Mouse (Mus musculus): Measurements from ENCODE around the gene Gm21830.
"Not testable (repeated sequence)": the region's sequence is repeated elsewhere in the genome, so short reads cannot be mapped to it uniquely, and the experiment has no call there.

Gene Gm21830

DNA sequence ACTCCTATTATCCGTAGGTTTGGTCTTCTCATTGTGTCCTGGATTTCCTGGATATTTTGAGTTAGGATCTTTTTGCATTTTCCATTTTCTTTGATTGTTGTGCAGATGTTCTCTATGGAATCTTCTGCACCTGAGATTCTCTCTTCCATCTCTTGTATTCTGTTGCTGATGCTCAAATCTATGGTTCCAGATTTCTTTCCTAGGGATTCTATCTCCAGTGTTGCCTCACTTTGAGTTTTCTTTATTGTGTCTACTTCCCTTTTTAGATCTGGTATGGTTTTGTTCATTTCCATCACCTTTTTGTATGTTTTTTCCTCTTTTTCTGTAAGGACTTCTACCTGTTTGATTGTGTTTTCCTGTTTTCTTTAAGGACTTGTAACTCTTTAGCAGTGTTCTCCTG lies at the start of gene Gm21830:
Gene Gm21830 (plus strand): TSS at position 301 of the 400 bp plus-strand sequence.
- DNase-seq: not testable (repeated sequence)

DNA sequence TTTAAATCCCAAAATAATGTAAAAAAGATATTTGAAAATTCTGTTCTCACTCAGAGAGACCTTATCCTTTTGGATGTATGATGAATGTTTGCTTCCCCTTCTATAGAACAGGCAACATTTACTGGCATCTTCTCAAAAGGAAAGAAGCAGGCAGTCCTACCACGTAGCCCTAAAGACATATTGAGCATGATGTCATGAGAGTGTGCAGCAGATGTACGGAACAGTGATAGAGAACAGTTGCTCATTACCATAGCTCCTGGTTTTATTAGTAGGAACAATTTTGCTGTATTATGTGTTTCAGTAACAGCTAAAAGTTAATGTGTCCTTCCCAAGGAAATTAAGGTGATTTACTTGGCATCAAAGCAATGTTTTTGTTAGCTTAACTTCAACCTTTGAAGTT lies 49.0 kb upstream of the Gm21830 start:
- no peak for DNase-seq

DNA sequence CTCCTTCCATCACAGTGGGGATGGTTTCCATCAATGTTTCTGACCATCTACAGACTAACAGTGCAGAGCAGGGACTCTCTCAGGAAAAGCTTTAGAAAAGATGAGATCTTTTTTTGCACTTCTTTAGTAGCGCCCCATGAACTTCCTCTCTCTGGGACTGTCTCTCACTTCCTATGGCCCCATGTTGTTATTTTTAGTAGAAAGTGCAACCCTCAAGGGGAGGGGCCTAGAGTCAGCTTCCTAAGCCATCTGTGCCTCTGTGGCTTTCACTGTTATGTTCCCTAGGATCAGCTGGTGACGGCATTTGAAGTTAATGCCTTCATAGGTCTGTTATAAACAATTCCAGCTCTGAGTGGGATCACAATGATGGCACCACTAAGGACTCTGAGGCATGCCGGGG lies 35.0 kb upstream of the Gm21830 start:
- DNase-seq: no peak

DNA sequence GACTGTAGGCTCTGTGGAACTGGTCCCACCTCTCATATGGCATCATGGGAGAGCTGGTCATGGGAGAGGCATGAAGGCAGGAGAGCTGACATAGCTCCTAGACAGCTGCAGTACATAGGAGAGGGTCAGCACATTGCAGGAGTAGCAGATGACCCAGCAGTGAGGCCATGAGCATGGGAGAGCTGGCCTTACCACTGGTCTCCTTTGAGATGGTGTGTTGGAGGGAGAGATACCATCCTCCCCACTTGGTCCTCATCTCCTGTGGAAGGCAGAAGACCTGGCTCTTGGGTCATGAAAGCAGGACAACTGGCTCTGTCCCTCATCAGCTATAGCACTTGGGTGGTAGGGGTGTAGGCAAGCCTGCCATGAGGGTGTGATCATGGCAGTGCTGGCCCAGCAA lies 7.3 kb downstream of the Gm21830 start:
- DNase-seq: no peak

DNA sequence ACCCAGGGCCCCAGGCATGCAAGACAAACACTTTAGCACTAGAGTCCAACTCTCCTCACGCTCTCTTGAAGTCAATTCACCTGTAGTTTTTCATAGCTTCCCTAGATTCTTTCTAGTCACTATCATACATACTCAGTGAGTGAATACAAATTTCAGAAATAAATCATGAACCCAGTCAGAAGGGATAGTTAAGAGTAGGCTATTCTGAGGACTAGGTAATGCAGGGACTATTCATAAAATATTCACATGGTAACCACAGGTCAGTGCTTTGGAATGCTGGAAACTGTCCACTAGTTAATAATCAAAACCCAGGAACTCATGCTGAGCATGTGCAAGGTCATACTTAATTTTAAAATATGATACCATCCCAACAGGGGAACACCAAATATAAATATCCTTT lies 9.3 kb downstream of the Gm21830 start:
- DNase-seq: no peak

DNA sequence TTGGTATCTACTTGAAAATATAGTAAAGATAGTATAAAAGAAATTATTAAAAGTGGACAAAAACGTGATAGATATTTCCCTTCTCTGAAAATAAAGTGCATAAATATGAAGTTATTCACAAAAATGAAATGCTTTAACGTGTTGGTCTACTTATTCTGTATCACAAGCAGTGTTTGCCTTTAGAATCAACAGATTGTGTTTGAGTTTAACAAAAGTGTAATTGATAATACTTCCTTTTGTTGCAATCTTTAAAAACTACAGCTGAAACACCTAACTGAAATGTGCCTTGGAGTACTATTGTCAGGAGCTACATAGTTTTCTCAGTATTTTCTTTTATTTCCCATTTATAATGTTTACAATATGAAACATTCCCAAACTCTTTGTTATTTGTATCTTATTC lies 19.6 kb downstream of the Gm21830 start, which contains the start of gene Gm26727:
Gene Gm26727 (minus strand): TSS at position 101 of the 400 bp plus-strand sequence.
- no peak for DNase-seq

DNA sequence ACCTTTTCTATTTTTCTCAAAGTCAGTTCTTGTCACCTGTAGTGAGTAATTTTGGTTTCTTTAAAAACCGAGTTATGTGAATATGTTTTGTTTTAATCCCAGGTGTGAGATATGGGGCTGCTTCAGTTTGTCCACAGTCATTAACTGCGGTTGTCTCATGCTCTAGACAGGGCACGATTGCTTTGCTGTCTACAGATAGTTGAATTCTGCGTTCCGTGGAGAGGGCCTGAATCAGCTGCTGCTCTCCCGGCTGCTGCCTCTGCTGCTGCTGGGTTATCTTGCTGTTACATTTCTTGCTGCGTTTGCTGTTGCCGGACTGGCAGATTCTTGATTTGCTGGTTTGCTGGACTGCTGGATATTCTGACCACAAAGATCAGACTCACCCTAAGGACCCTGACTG lies 24.8 kb downstream of the Gm21830 start:
- DNase-seq: no peak

DNA sequence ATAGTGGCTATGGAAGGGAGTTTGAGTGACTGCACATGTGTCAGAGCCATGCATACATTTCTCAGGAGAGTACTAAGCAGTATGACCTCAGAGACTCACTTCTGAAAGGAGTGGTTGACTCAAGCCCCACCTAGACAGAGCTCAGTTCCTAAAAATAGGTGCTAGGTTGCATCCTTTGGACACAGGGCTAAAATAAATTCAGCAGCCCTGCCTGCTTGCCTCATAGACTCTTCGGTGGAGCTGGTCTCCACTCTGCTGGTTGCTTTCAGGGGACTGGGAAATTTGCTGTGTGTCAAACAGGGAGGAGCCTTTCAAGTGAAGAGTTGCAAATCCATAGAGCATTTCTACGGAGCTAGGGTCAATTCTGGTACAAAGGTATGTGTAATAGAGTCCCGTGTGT lies 32.3 kb downstream of the Gm21830 start, which contains the start of gene Xirp2:
Gene Xirp2 (plus strand): TSS at position 223 of the 400 bp plus-strand sequence.
- no peak for DNase-seq

DNA sequence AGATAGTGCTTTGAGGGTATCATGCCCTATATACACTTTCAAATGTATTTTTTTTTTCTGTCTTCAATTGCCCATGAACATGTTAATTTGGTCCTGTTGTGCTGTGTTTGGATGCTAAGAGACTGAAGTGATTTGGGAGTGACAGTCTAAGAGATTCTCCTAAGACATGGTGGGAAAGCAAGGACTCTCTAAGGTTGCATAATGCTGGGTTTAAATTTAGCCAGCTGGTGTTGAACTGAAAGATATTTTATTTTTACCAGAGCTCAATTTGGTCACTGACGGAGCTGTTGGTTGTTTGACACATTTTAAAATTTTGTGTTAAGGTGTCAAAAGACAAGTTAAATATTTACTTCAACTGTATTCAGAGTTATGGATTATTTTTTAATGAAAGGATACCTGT lies 33.2 kb downstream of the Gm21830 start:
- no peak for DNase-seq

DNA sequence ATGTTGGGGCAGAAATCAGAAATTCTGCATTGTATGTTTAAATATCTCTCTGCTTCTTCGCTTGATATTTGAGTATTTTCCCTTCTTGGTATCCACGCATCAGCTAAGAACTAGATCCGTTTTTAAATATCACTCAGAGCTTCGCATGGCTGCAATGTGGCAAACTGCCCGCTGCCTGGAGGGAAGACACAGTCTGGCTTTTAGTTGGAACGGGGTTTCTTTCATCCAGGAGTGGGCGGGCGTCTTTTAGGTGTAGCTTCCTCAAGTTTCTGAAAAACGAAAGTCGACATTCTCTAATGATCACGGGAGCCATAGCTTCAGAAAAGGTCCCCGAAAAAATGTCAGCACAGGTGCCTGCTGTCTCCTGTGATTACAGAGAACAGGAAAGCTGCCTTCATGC lies 33.7 kb downstream of the Gm21830 start:
- DNase-seq: no peak

DNA sequence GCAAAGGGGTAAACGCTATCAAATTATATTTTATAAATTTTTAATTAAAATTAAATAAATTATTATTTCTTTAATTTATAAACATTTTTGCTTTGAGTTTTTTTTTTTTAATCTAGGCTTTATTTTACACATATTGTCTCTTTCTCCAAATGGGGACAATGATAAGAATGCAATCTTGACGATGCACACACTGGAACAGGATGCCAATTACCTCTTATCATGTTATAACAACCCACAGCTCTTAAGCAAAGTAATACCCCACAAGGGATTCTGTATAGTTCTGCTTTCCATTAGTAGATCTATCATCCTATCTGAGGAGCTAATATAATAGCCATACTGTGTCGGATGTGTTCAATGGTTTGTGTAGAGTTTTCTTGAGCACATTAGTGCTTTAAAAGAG lies 47.3 kb downstream of the Gm21830 start:
- no peak for DNase-seq

DNA sequence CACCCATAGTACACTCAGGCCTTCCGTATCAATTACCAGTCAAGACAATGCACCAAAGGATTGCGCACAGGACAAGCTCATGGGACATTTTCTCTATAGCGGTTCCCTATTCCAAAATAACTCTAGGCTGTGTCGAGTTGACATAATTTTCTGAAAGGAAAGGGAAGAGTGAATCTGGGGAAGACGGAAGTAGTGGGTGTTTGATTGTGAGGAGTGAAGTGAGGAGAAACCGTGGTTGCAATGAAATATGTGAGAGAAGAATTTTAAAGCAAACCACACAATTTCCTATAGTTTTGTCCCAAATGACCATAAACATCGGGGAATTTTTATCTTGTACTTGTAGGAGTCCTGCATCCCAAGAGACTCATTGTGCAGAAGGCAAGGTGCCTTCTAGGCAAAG lies 53.5 kb downstream of the Gm21830 start:
- no peak for DNase-seq

DNA sequence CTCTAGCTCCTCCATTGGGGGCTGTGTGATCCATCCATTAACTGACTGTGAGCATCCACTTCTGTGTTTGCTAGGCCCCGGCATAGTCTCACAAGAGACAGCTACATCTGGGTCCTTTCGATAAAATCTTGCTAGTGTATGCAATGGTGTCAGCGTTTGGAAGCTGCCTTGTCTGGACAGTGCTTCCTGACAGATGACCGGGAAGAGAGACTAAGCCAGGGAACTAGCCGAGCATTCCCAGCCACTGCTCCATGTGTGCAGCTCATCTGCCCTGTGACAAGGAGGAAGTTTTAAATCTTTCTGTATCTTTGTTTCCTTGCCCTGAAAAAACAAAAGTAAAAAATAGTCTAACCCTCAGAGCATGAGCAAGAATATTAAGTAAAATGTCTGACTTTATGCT lies 56.5 kb downstream of the Gm21830 start:
- not testable (repeated sequence) for DNase-seq

DNA sequence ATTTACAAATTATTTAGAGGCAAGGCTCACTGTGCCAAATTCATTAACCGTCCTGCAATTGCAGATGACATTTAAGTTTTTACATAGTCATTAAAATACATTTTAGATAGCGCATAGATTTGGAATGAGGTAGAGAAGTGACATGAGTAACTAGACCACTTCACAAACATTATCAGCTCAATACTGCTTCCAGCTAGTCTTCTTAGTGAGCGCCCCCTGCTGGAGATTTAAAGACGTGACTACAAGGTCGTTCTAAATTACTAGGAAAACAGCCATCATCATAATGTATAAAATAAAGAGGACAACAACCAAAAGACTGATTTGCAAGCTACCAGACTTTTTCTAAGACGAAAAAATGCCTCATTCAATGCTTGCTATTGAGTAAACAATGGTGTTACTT lies 64.2 kb downstream of the Gm21830 start:
- DNase-seq: no peak

DNA sequence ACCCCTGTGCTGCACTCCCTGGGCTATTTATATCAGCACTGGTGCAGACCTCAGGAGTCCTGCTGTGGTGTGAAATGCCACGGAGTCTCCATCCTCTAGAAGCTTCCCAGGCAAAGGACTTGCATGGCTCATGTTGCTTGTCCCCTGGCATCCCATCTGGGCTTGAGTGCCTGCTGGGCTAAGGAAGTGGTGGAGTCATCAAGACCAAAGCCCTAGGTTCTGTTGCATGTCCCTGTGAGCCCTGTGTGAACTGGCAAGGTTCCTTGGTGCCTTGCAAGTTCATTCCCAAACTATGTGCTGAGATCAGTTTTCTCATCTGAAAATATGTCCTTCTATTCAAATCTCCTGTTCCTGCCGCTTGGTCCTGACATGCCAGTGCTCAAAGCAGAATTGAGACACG lies 67.5 kb downstream of the Gm21830 start:
- DNase-seq: no peak
